Mouse (Mus musculus) brain, embryonic 18.5 days (tissue): ENCODE results near the gene Gm10282.

Source experiments
- DNase-seq: peaks from one replicate; pipeline ENCODE4 v3.0.0-alpha.2; 2012; ENCODE audit warnings: low read depth, low spot score

Gm10282 gene

DNA sequence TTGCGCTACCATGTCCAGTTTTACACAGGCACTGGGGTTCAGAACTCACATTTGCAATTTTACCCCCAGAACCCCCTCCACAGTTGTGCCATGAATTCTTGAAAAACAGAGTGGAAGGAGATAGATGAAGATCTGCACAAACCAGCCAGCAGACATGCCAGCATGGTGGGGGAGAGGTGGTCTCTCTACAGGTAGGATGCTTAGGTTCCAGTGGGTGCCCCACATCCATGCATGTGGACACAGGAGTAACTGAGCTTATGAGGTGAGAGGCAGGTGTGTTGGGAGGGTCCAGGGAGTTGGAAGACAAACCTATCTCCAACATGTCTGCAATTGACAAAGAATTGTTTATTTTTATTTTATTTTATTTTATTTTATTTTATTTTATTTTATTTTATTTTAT is 6.1 kb downstream of the Gm10282 start:
- DNase-seq, result no peak

DNA sequence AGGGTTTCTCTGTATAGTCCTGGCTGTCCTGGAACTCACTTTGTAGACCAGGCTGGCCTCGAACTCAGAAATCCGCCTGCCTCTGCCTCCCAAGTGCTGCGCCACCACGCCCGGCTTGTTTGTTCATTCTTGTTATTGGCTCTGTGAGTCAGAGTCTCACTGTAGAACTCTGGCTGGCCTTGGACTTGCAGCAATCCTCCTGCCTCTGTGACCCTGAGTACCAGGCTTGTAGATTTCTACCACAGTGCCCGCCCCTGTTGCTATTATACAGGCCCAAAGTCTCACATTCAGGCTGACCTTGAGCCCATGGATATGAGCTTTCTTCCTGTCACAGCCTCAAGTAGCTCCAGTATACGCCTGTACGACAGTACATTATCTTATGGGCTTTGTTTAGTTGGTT is 8.5 kb downstream of the Gm10282 start:
- no peak for DNase-seq

- DNase-seq, result peak; percentile 24
Measured at GRCm38 (mm10) chr8:72295679-72296078, 9.4 kb downstream of the Gm10282 start.

GRCm38 (mm10) chr8:72295125-72295524 is 9.9 kb downstream of the Gm10282 start:
- no peak for DNase-seq

- DNase-seq, result no peak
Measured at GRCm38 (mm10) chr8:72293309-72293708, 11.8 kb downstream of the Gm10282 start.

DNA sequence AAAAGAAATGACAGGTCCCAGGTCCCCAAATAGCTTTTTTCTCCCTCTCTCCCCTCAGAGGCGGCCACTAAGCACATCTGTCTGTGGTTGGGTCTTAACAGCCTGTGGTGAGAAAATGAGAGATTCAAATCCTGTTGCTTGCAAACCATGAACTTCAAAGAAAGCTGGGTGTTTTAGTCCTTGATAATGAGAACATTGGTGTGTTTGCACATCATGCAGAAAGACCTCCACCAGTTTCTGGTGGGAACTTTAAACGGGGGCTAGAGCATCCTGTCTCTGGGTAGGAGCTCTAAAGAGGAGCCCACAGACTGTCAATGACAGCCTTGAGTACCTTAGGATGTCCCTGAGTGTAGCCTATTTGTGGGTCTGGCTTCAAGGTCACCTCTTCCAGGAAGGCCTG is 14.0 kb downstream of the Gm10282 start:
- DNase-seq, result no peak

DNA sequence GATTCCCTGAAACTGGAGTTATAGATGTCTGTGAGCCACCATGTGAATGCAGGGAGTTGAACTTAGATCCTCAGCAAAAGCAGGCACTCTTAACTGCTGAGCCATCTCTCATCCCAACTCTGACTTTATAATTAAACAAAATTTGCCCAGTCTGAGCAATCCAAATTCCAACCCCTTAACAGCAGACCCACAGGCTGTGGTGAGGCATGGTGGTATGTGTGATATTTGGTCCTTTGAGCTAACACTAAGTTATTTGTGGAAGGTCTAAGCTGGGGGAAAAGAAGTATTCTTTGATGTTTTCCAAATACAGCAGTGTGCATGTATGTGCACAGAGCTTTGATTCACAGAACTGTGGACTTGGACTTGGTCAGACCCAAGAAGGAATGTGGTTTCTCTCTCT is 16.0 kb downstream of the Gm10282 start:
- DNase-seq, result no peak

GRCm38 (mm10) chr8:72285285-72285684 is 19.8 kb downstream of the Gm10282 start:
- DNase-seq, result no peak

DNA sequence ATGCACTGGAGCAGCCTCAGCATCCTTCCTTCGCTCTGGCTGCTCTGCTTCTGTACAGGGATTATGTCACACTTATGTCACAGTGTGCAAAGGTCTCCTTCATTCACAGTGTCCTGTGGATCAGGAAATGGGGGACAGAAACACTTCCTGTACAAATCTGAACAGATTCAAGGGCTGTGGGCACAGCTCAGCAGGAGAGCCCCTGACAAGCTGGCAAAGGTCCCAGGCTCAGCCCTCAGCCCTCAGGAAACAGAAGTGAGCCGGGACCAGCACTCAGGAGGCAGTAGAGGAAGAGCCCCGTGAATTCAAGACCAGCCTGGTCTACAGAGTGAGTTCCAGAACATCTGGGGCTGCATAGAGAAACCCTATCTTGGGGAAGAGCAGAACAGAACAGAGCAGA is 23.4 kb downstream of the Gm10282 start:
- DNase-seq, result no peak

- no peak for DNase-seq
Measured at GRCm38 (mm10) chr8:72279151-72279550, 25.9 kb downstream of the Gm10282 start.

GRCm38 (mm10) chr8:72277244-72277643 is 27.8 kb downstream of the Gm10282 start:
- no peak for DNase-seq

DNA sequence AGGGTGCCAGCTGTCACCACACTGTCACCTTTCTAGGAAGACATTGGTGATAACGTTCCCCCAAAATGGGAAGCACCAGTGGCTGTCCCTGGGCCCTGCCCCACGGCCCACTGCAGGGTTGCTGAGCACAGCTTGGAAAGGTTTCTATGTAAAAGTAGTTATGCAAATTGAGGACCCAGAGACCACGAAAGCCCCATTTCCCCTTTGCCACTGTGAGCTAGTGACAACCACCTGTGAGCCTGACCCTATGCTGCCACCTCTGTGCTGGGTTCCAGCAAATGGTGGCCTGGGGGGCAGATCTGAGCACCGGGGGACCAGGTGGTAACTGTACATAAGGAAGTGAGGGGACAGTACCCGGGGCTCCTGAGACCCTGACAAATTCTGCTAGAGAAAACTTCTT is 31.3 kb downstream of the Gm10282 start:
- DNase-seq, result no peak

DNA sequence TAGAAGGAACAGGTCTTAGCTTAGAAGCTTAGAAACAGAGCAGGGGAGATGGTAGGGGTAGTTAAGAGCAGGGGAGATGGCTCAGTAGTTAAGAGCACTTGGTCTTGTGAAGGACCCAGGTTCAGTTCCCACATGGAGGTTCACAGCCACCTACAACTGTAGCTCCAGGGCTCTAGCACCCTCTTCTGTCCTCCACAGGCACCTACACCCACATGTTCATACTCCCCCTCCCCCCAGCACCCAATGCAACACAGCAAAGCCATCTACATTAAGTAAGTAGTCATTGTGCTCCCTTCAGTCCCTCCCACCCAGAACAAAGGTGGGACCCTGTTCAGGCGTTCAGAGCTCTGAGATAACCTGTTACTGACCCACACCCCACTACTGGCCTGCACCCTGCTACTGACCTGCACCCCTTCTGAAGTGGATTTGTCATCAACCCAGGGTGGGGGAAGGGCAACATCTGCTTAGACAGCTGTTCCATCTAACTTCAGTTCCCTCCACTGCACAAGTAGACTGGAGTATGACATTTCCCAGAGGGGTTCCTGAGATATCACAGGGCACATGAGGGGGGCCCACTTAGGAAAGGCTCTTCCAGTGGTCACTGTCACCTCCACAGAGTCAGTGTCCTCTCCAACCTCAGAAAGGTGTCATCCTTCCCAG is 31.8 kb downstream of the Gm10282 start:
- no peak for DNase-seq

DNA sequence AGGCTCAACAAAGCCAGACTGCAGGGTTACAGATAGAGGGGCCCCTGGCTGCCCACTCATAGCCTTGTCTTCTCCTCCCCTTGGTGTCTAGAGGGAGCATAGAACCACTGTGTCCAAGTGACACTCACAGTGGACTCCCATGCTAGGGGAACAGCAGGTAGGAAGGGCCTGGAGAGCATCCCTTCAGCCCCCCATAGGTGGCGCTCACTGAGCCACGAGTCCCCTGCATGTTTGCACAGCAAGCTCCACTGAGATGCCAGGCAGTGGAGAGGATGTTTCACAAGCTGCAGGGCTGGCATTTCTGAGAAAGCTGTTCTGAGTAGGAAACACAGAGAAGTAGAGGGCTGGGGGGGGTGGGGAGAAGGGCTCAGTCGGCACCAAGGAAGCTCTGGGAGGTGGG is 32.7 kb downstream of the Gm10282 start:
- DNase-seq, result no peak

DNA sequence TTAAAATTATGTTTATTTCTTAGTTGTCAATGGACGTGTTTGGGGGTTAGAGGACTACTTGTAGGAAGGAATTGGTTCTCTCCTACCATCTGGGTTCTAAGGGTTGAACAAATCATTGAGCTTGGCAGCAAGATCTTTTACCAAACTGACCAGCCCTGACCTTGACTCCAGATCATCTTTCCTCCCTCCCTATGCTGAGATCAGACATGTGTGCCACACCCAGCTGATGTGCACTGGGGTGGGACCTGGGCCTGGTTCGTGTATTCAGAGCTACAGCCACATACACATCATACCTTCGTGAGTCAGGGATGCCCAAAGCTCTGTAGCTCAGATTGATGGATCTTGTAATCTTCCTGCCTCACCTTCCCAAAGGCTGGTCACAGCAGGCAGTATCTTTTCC is 33.4 kb downstream of the Gm10282 start:
- no peak for DNase-seq

DNA sequence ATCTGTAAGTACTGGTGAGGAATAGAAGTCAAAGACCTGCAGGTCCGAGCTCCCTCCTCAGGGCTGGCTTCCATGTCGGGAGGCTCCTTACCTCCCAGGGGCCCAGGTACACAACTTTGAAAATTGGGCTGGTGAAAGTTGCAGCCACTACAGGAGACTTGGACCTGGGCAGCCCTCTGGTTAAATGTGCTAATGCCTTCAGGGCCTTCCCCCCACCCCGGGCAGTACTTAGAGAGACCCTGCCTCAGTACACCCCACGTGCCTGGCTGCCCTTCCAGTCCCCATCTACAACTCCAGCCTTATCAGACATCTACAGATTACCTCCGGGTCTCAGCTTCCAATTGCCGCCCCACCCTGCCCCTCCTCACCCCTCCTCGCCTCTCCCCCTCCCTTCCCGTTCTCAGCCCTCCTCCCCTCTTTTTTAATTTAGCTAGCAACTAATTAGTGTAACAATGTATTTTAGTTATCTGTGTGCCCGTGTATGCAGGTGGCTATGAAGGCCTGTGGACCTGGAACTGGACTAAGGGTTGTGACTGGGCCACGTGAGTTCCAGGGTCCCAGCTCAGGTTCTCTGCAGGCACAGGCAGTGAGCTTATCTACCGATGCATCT is 33.9 kb downstream of the Gm10282 start:
- DNase-seq, result no peak

DNA sequence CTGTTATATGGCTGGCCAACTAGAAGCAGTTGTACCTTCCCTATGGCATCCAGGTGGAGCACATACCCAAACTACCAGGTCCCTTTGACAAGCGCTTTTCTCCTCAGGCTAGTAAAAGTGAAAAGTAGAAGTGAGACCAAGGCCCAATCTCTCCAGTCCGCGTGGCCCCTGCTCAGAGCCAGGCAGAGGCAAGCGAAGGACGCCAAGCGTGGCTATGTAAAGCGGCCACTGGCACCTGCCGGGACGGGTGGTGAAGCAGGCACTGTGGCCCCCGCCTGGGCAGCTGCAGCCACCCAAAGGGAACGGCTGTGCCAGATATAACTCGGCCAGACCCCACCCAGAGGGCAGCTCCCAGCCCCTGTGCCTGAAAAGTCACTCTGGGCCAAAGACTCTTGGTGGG is 34.5 kb downstream of the Gm10282 start:
- DNase-seq, result no peak

- DNase-seq, result no peak
Measured at GRCm38 (mm10) chr8:72268356-72268755, 36.7 kb downstream of the Gm10282 start.

GRCm38 (mm10) chr8:72267106-72267505 is 38.0 kb downstream of the Gm10282 start:
- DNase-seq, result no peak

DNA sequence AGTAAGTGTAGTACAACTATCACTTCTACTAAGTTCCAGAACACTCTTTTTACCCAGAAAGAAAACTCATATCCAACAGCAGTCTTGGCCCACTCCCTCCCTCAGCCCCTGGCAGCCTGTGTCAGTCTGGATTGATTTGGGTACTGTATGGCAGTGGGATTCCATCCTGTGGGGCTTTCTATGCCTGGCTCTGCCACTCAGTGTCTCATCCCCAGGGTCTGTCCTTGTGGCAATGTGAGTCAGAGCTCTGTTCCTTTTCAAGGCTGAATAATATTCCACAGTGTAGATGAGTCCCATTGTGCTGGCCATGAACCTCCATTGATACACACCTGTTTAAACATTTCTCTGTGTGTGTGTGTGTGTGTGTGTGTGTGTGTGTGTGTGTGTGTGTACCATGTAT is 38.4 kb downstream of the Gm10282 start:
- DNase-seq, result no peak

DNA sequence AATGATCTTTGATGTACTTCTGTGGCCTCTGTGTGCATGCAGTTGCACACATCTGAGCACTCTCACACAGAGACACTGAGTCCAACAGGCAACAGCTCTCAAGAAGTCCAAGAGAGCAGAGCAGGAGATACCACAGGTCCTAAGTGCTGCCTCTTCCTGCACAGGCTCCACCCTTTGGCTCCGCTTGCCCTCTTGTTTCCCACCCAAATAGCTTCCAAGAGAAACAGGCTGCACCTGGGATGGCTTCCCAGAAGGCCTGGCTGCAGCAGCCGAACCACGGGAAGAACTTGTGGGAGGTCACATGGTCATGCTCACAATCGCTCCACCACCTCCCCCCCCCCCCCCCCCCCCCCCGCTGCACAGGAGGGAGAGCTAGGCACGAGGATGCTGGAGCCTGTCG is 39.7 kb downstream of the Gm10282 start:
- no peak for DNase-seq

- DNase-seq, result no peak
Measured at GRCm38 (mm10) chr8:72263451-72263850, 41.6 kb downstream of the Gm10282 start.

GRCm38 (mm10) chr8:72262756-72263155 is 42.3 kb downstream of the Gm10282 start:
- no peak for DNase-seq

DNA sequence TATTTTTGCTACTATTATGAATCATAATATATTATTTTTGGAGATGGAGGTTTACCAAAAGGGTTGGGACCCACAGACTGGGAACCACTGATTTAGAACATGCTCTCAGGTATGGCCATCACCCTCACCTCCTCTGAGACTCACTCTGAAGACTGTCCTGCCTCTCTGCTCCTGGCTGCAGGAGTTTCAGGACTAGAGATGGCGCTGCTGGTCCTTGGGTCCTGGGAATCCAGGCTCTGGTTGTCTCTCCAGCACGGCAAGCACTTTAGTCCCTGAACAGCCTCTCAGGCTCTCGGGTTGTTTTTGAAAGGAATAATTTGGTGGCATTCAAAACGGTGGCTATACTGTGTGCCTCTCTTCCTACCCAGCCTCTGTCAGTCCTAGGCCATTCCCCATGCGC is 43.2 kb downstream of the Gm10282 start:
- DNase-seq, result no peak
